Mouse (Mus musculus) forebrain, embryonic 11.5 days (tissue): Measurements from ENCODE around the gene Taf4. TPM values are rescaled to one million over a fixed set of nuclear protein-coding genes. Genes with fewer than 3 reads are reported as not detected.

ENCODE experiments used
- ATAC-seq: fragments of 200-750 bp; cut with Nextera tagmentation; replicated peaks from 2 replicates; pipeline ENCODE4 v1.8.0; 2017; ENCODE audit warnings: moderate TSS enrichment; ENCODE audit not compliant: low FRiP score
- DNase-seq: peaks from one replicate; pipeline ENCODE4 v3.0.0-alpha.2; 2017; ENCODE audit warnings: low spot score
- H3K27ac ChIP-seq: fragments of 300-500 bp; sonication (generic); 2 replicates; pipeline ENCODE4 v1.5.1; 2014; ENCODE audit warnings: low read depth, low read length
- H3K27me3 ChIP-seq: fragments of 300-500 bp; sonication (generic); 2 replicates; pipeline ENCODE4 v1.6.1; 2014; ENCODE audit warnings: mild to moderate bottlenecking, low read length, mixed read lengths; ENCODE audit not compliant: control insufficient read depth, insufficient read depth
- H3K36me3 ChIP-seq: fragments of 300-500 bp; sonication (generic); 2 replicates; pipeline ENCODE4 v1.6.1; 2014; ENCODE audit warnings: mild to moderate bottlenecking, low read length, moderate library complexity, mixed read lengths; ENCODE audit not compliant: control insufficient read depth, insufficient read depth
- H3K4me1 ChIP-seq: fragments of 300-500 bp; sonication (generic); replicated peaks from 2 replicates; pipeline ENCODE4 v1.6.1; 2014; ENCODE audit warnings: low read length, mixed read lengths; ENCODE audit not compliant: control insufficient read depth, insufficient read depth
- H3K4me2 ChIP-seq: fragments of 300-500 bp; sonication (generic); 2 replicates; pipeline ENCODE4 v1.6.1; 2014; ENCODE audit warnings: low read depth, mild to moderate bottlenecking, low read length, moderate library complexity, mixed read lengths; ENCODE audit not compliant: severe bottlenecking
- H3K4me3 ChIP-seq: fragments of 300-500 bp; sonication (generic); 2 replicates; pipeline ENCODE4 v1.5.1; 2014; ENCODE audit warnings: low read depth, low read length
- H3K9ac ChIP-seq: fragments of 300-500 bp; sonication (generic); 2 replicates; pipeline ENCODE4 v1.6.1; 2014; ENCODE audit warnings: low read length
- H3K9me3 ChIP-seq: fragments of 300-500 bp; sonication (generic); 2 replicates; pipeline ENCODE4 v1.6.1; 2016; ENCODE audit warnings: low read length, mixed read lengths; ENCODE audit not compliant: control insufficient read depth
- WGBS: fragments of 180-500 bp; shearing (Covaris S2); extraction: QIAGEN DNeasy Blood & Tissue Kit; methylation state at CpG from one replicate; pipeline ENCODE4 v1.1.7; 2014; 5-methylcytosine and 5-hydroxymethylcytosine counted together
- polyA plus RNA-seq: library from polyadenylated mRNA; unstranded; fragments of >200 nt; fragmentation: Nextera tagmentation; extraction: Ambion mirVana; gene quantifications from 2 replicates; pipeline ENCODE4 v1.2.1, GENCODE M21; 2014

Gene Taf4
- polyA plus RNA-seq, 1 experiment from 2014 or later: 8.2 TPM

DNA sequence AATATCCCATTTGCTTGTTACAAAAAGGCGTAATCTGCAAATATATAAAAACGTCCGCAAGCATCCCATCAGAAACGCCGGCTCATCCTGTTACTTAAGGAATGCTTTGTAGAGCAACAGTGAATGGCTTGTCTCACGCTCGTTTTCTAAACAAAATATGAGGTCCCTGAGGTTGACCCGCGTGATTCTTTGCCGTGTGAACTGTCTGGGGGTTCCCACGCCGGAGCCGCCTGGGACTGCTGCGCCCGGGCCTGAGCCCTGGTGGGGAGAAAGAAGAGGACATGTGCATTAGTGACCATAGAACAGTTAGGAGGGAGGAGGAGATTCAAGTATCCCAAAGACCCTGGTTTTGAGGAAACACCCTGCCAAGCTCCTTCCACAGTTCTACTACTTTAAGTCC is 63.1 kb downstream of the Taf4 start:
- 83% methylated on average over 15 of the region's 15 CpGs for WGBS
- no peak overlapping the region for H3K4me2 ChIP-seq
- no peaks in the 10 kb centered on the region for H3K27me3 ChIP-seq
- no peak for DNase-seq
- no peak for ATAC-seq
- no peak overlapping the region for H3K9ac ChIP-seq
- no peak overlapping the region for H3K4me3 ChIP-seq
- peaks cover 13% of the 10 kb centered on the region; the same call in 1 of the 2 replicates for H3K36me3 ChIP-seq
- H3K9me3 ChIP-seq: no peaks in the 10 kb centered on the region
- H3K27ac ChIP-seq: no peak overlapping the region
- H3K4me1 ChIP-seq: no peaks in the 10 kb centered on the region

DNA sequence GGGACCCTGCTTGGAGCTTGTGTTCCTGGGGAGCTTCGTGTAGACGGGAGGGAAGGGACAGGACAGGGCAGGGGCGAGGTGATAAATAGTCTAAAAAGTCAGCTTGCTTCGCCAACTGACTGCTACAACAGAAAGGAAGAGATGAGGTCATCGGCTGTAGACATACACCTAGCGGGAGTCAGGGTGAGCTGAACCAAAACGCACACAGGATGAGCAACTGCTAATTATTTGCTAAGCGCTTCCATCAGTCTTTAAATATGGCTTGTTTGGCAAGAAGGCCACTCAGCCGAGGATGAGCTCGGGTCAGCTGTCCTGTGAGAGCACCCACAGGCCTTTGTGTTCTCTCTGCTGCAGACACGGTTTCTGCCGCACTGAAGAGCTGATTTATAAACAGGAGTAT is 63.5 kb downstream of the Taf4 start:
- DNase-seq: no peak
- H3K4me3 ChIP-seq: no peak overlapping the region
- no peaks in the 10 kb centered on the region for H3K27me3 ChIP-seq
- no peak overlapping the region for H3K27ac ChIP-seq
- no peaks in the 10 kb centered on the region for H3K4me1 ChIP-seq
- no peaks in the 10 kb centered on the region for H3K9me3 ChIP-seq
- H3K36me3 ChIP-seq: peaks cover 13% of the 10 kb centered on the region; the same call in 1 of the 2 replicates
- no peak overlapping the region for H3K9ac ChIP-seq
- WGBS: 79% methylated on average over 12 of the region's 12 CpGs
- ATAC-seq: no peak
- no peak overlapping the region for H3K4me2 ChIP-seq

DNA sequence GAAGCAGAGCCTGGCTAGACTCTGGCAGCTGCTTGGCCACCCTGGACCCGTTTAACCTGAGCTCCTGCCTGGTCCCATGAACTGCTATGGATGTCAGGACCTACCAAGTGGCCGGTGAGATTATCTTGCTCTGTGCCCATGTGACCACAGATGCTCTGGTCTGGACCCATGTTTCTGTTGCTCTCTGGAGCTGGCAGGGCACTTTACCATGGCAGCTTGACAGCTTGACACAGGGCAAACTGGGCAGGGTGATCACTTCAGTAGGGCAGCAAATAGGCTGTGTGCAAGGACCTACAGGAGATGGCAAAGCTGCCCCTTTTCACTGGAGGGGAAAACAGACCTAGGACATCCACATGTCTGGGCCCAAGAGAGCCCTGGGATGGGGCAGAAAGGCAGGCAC is 79.5 kb downstream of the Taf4 start:
- DNase-seq (no peak), ATAC-seq (no peak)
- H3K4me2 ChIP-seq: no peak overlapping the region
- H3K9ac ChIP-seq: no peak overlapping the region
- no peaks in the 10 kb centered on the region for H3K36me3 ChIP-seq
- H3K9me3 ChIP-seq: no peaks in the 10 kb centered on the region
- H3K27ac ChIP-seq: no peak overlapping the region
- WGBS: 91% methylated on average over 2 of the region's 2 CpGs
- H3K4me3 ChIP-seq: no peak overlapping the region
- no peaks in the 10 kb centered on the region for H3K4me1 ChIP-seq
- H3K27me3 ChIP-seq: no peaks in the 10 kb centered on the region

DNA sequence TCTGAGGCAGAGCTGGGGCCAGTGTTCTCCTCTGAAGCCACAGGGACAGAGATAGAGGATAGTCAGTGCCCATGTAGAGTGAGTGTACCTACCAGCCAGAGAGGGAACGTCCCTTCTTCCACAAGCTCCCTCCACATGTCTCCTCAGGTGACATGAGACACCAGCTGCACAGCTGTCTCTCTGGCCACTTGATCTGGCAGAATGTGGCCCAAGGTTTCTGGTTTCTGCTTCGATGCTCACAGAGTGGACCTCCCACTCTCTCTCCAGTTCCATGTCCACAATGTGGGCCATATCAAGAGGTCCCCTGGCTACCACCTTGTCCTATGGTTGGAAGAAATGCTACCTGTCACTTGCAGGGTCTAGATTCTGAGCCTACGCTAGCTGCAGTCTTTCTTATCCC is 85.4 kb downstream of the Taf4 start:
- Histone ChIP-seq H3K27ac (no peak overlapping the region), H3K4me1 (no peaks in the 10 kb centered on the region), H3K4me2 (no peak overlapping the region), H3K4me3 (no peak overlapping the region), H3K27me3 (no peaks in the 10 kb centered on the region), H3K9me3 (no peaks in the 10 kb centered on the region), H3K9ac (no peak overlapping the region), H3K36me3 (no peaks in the 10 kb centered on the region)
- DNase-seq (no peak), ATAC-seq (no peak)
- WGBS: 84% methylated on average over 3 of the region's 3 CpGs

DNA sequence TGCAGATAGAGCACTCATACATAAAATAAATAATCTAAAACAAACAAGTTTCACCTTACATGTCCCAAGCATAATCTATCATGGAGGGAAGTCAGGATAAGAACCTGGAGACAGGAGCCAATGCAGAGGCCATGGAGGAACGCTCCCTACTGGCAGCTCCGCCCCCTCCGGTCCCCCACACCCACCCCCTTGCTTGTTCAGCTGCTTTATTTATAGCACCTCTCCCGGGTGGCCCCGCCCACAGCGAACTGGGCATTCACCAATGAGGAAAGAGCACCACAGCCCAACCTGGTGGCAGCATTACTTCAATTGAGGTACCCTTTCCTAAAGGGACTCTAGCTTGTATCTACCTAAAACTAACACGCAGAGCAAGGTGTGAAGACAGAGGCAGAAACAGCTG is 91.9 kb downstream of the Taf4 start:
- no peak overlapping the region for H3K27ac ChIP-seq
- H3K9me3 ChIP-seq: no peaks in the 10 kb centered on the region
- no peaks in the 10 kb centered on the region for H3K27me3 ChIP-seq
- DNase-seq (no peak), ATAC-seq (no peak)
- WGBS: 44% methylated on average over 7 of the region's 7 CpGs
- no peak overlapping the region for H3K4me3 ChIP-seq
- H3K4me1 ChIP-seq: no peaks in the 10 kb centered on the region
- H3K36me3 ChIP-seq: no peaks in the 10 kb centered on the region
- no peak overlapping the region for H3K4me2 ChIP-seq
- no peak overlapping the region for H3K9ac ChIP-seq

DNA sequence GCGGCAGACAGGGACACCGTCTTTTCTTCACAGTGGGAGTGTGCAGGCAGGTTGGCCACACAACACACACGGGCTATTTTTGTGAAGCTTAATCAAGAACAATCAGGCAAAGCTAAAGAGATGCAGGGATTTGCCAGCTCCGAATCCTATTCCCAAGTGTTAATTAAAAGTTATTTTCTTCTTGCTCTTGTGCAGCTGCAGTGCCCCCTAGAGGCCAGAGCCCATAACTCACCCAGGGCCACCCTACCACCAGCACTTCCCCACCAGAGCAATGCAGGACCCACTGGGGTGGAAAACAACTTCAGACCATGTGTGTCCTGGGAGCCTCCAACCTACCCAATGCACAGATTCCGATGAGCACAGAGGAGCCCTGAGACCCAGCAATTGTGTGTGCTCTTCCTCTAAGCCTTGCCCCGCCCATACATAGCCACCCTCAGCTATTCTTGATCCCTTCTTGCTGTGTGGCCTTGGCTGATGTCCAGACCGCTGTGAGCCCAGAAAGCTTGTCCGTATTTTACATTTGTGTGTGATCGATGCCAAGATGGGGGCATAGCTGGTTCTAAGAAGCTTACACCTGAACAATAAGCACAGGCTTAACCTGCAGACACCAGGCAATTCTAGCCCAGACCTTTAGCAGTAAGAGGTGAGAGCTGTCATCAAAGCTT is 98.8 kb downstream of the Taf4 start:
- Histone ChIP-seq H3K27me3 (no peaks in the 10 kb centered on the region), H3K4me3 (no peak overlapping the region), H3K9ac (no peak overlapping the region), H3K36me3 (no peaks in the 10 kb centered on the region), H3K27ac (no peak overlapping the region), H3K4me1 (no peaks in the 10 kb centered on the region), H3K4me2 (no peak overlapping the region), H3K9me3 (no peaks in the 10 kb centered on the region)
- no peak for ATAC-seq
- peak; percentile 84 for DNase-seq
- WGBS: 67% methylated on average over 9 of the region's 9 CpGs

DNA sequence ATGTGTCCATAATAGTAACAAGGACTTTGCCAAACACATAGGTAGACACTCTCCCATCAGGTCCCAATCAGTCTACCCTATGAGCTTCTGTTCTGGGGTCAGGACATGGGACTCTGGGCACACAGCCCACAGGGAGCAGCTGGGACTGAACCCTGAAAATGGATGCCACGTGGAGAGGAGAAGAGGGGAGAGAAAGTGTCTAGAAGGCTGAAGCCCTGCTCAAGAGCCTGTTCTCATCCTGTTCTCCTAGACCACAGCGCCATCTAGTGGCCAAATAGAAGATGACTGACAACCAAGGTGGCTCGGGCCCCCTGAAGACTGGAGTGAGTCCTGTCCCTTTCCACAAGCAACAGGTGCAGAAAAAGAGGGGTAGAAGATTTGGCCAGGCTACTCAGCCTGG is 101.3 kb downstream of the Taf4 start:
- DNase-seq: peak; percentile 84
- Histone ChIP-seq H3K36me3 (no peaks in the 10 kb centered on the region), H3K4me3 (no peak overlapping the region), H3K27me3 (no peaks in the 10 kb centered on the region), H3K27ac (no peak overlapping the region), H3K4me2 (no peak overlapping the region), H3K9me3 (no peaks in the 10 kb centered on the region), H3K9ac (no peak overlapping the region), H3K4me1 (no peaks in the 10 kb centered on the region)
- WGBS: 6% methylated on average over 3 of the region's 3 CpGs
- ATAC-seq: peak; percentile 51

DNA sequence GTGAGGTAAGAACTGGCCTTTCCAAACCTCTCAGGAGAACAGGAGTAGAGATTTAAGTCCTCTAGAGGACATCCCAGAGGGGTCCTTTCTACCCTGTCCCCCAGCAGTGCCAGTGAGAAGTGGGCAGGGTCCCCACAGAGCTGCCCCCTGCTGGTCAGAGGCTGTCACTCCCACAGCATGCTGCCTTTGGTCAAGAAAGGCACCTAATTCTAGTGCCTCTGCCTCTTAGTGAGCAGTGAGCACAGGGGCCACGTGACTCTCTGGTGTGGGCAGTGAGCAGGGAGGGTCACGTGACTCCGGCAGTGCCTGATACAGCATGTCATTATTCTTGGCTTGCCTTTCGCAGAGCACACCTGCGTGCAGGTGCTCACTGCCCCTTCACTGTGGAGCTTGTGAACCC is 103.1 kb downstream of the Taf4 start:
- no peaks in the 10 kb centered on the region for H3K27me3 ChIP-seq
- no peaks in the 10 kb centered on the region for H3K9me3 ChIP-seq
- no peaks in the 10 kb centered on the region for H3K36me3 ChIP-seq
- H3K4me2 ChIP-seq: no peak overlapping the region
- DNase-seq (peak; percentile 76), ATAC-seq (peak; percentile 22; the same call in 1 of the 2 replicates)
- no peak overlapping the region for H3K9ac ChIP-seq
- WGBS: 45% methylated on average over 5 of the region's 5 CpGs
- no peaks in the 10 kb centered on the region for H3K4me1 ChIP-seq
- H3K4me3 ChIP-seq: no peak overlapping the region
- H3K27ac ChIP-seq: no peak overlapping the region

DNA sequence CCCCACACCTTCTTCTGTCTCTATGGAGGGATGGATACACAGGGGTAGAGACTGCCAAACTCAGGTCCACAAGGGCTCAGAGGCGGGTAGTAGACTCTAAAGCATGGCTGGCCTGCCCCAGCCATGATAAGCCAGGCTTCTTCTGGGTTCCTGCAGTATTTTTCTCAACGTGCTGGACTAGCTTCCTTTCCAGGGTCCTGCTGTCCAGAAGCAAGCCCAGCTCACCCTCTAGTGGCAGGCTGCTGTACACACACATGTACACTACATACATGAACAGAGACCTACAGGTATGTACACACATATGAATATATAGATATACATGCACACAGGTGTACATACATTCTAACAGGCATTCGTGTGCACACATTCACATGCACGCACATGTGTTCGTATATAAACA is 103.7 kb downstream of the Taf4 start:
- 72% methylated on average over 5 of the region's 5 CpGs for WGBS
- Histone ChIP-seq H3K27ac (no peak overlapping the region), H3K4me3 (no peak overlapping the region)

More for the DNA sequence above, 103.7 kb downstream of the Taf4 start:
- no peaks in the 10 kb centered on the region for H3K9me3 ChIP-seq
- no peak overlapping the region for H3K4me2 ChIP-seq
- no peak for DNase-seq
- H3K4me1 ChIP-seq: no peaks in the 10 kb centered on the region
- H3K9ac ChIP-seq: no peak overlapping the region
- ATAC-seq: no peak
- no peaks in the 10 kb centered on the region for H3K36me3 ChIP-seq
- no peaks in the 10 kb centered on the region for H3K27me3 ChIP-seq
